ENCODE assay signal across 32 mouse cellular contexts in genomic region chr2:28859303-28859702, GRCm38 (mm10). TPM values are rescaled to one million over a fixed set of nuclear protein-coding genes. Genes with fewer than 3 reads are reported as not detected.
"Had no signal": no experiment of that assay in that cellular context is flagged by ENCODE, and none has a peak within 500 bp of the region (broad histone marks: within the 10 kb centered on the region; RNA-seq: fewer than 3 reads in every experiment).

No protein-coding gene starts in this region.

- H3K4me3 ChIP-seq: embryonic facial prominence, embryonic 10.5 days; embryonic facial prominence, embryonic 12.5 days; embryonic facial prominence, embryonic 13.5 days; embryonic facial prominence, embryonic 15.5 days; erythroblast, embryonic 14.5 days; forebrain, embryonic 10.5 days; forebrain, embryonic 12.5 days; forebrain, embryonic 13.5 days; forebrain, embryonic 15.5 days; gastrocnemius, adult 2 months; heart, adult 2 months; heart, embryonic 10.5 days had no signal

- H3K27me3 ChIP-seq: embryonic facial prominence, embryonic 12.5 days; embryonic facial prominence, embryonic 13.5 days; embryonic facial prominence, embryonic 15.5 days; forebrain, embryonic 12.5 days; forebrain, embryonic 13.5 days; forebrain, embryonic 15.5 days had no signal

- ATAC-seq: forebrain, embryonic 13.5 days; forebrain, embryonic 14.5 days; forebrain, embryonic 15.5 days; forebrain, embryonic 16.5 days; forebrain, postnatal 0 days had no signal

- H3K9me3 ChIP-seq: embryonic facial prominence, embryonic 10.5 days; embryonic facial prominence, embryonic 12.5 days; embryonic facial prominence, embryonic 13.5 days; embryonic facial prominence, embryonic 15.5 days; forebrain, embryonic 10.5 days; forebrain, embryonic 12.5 days; forebrain, embryonic 13.5 days; forebrain, embryonic 15.5 days; heart, embryonic 10.5 days had no signal

- H3K27ac ChIP-seq: embryonic facial prominence, embryonic 10.5 days; embryonic facial prominence, embryonic 12.5 days; embryonic facial prominence, embryonic 13.5 days; embryonic facial prominence, embryonic 15.5 days; forebrain, embryonic 10.5 days; forebrain, embryonic 12.5 days; forebrain, embryonic 13.5 days; forebrain, embryonic 15.5 days; gastrocnemius, adult 2 months; heart, adult 2 months; heart, embryonic 10.5 days had no signal

- H3K4me1 ChIP-seq: embryonic facial prominence, embryonic 10.5 days; embryonic facial prominence, embryonic 12.5 days; embryonic facial prominence, embryonic 13.5 days; embryonic facial prominence, embryonic 15.5 days; forebrain, embryonic 10.5 days; forebrain, embryonic 12.5 days; forebrain, embryonic 15.5 days; heart, embryonic 10.5 days had no signal

- H3K9ac ChIP-seq: embryonic facial prominence, embryonic 12.5 days; embryonic facial prominence, embryonic 13.5 days; embryonic facial prominence, embryonic 15.5 days; forebrain, embryonic 12.5 days; forebrain, embryonic 13.5 days; forebrain, embryonic 15.5 days; forebrain, postnatal 0 days had no signal

- DNase-seq: cerebellum, postnatal 10 days; cerebellum, postnatal 14 days; cerebellum, postnatal 25 days; cerebellum, postnatal 36 days; embryo, embryonic 11 days; forebrain, postnatal 0 days; gastrocnemius, adult 2 months; gastrocnemius, postnatal 10 days; gastrocnemius, postnatal 14 days; gastrocnemius, postnatal 25 days; gastrocnemius, postnatal 36 days; heart, adult 11 months; heart, adult 18-20 months; heart, adult 2 months had no signal

RNA-seq across cellular contexts. Expression of gene Barhl1, which starts 57.2 kb away (rescaled TPM):
- total RNA-seq: common myeloid progenitor, adult 5-6 weeks; gastrocnemius, adult 18-20 months; gastrocnemius, adult 2 months; gastrocnemius, adult 8-10 months; gastrocnemius, postnatal 10 days; gastrocnemius, postnatal 14 days; gastrocnemius, postnatal 25 days; gastrocnemius, postnatal 36 days; gastrocnemius, postnatal 4 days; granulocyte monocyte progenitor cell, adult 5-6 weeks; heart, adult 18-20 months; heart, adult 2 months; heart, adult 8-10 months had no signal
- polyA plus RNA-seq: embryonic facial prominence, embryonic 13.5 days; embryonic facial prominence, embryonic 15.5 days; erythroblast, embryonic 14.5 days; heart, adult 2 months; heart, embryonic 10.5 days had no signal
